Mouse (Mus musculus) forebrain, embryonic 10.5 days (tissue): ENCODE measurements around the gene Ctnnd2. TPM values are rescaled to one million over a fixed set of nuclear protein-coding genes. Genes with fewer than 3 reads are reported as not detected.
"Not testable (repeated sequence)": the region's sequence is repeated elsewhere in the genome, so short reads cannot be mapped to it uniquely, and the experiment has no call there.

Source experiments
- DNase-seq: peaks from one replicate; pipeline ENCODE4 v3.0.0-alpha.2; 2017; ENCODE audit warnings: low spot score; ENCODE audit errors: extremely low spot score
- H3K27ac ChIP-seq: fragments of 300-500 bp; sonication (generic); 2 replicates; pipeline ENCODE4 v1.5.1; 2016; ENCODE audit warnings: mild to moderate bottlenecking
- H3K27me3 ChIP-seq: fragments of 300-500 bp; sonication (generic); 2 replicates; pipeline ENCODE4 v1.6.1; 2016; ENCODE audit warnings: mild to moderate bottlenecking; ENCODE audit not compliant: poor library complexity, severe bottlenecking
- H3K36me3 ChIP-seq: fragments of 300-500 bp; sonication (generic); replicated peaks from 2 replicates; pipeline ENCODE4 v1.6.1; 2016; ENCODE audit warnings: mild to moderate bottlenecking, moderate library complexity
- H3K4me1 ChIP-seq: fragments of 300-500 bp; sonication (generic); 2 replicates; pipeline ENCODE4 v1.6.1; 2016
- H3K4me3 ChIP-seq: fragments of 300-500 bp; sonication (generic); 2 replicates; pipeline ENCODE4 v1.5.1; 2016; ENCODE audit warnings: mild to moderate bottlenecking, moderate library complexity
- H3K9me3 ChIP-seq: fragments of 300-500 bp; sonication (generic); 2 replicates; pipeline ENCODE4 v1.6.1; 2016; ENCODE audit warnings: mild to moderate bottlenecking, moderate library complexity
- WGBS: fragments of 180-500 bp; shearing (Covaris S2); methylation state at CpG from one replicate; pipeline ENCODE4 v1.1.7; 2016; 5-methylcytosine and 5-hydroxymethylcytosine counted together
- polyA plus RNA-seq: library from polyadenylated mRNA; unstranded; fragments of >200 nt; fragmentation: Nextera tagmentation; extraction: Ambion mirVana; gene quantifications from 2 replicates; pipeline ENCODE4 v1.2.1, GENCODE M21; 2016

Ctnnd2 gene
- 23.4 and 25.3 TPM in 2 replicates for polyA plus RNA-seq

GRCm38 (mm10) chr15:30172391-30173281 lies at the start of gene Ctnnd2:
Gene Ctnnd2 (plus strand): TSS chr15:30172593.
- H3K27ac ChIP-seq, result peak within 1 kb of the TSS; percentile 87
- no peaks in the 10 kb centered on the region for H3K36me3 ChIP-seq
- peaks cover 24% of the 10 kb centered on the region for H3K4me1 ChIP-seq
- H3K27me3 ChIP-seq, result peaks cover 45% of the 10 kb centered on the region
- peak within 1 kb of the TSS; percentile 81 for H3K4me3 ChIP-seq
- peak; percentile 79 for DNase-seq
- 7% methylated on average over 136 of the region's 136 CpGs for WGBS
- no peaks in the 10 kb centered on the region for H3K9me3 ChIP-seq

- no peaks in the 10 kb centered on the region for H3K36me3 ChIP-seq
- no peak for DNase-seq
- H3K4me3 ChIP-seq, result no peak overlapping the region
- no peaks in the 10 kb centered on the region for H3K27me3 ChIP-seq
- no peak overlapping the region for H3K27ac ChIP-seq
- WGBS, result 88% methylated on average over 6 of the region's 6 CpGs
- no peaks in the 10 kb centered on the region for H3K9me3 ChIP-seq
- no peaks in the 10 kb centered on the region for H3K4me1 ChIP-seq
Observed at GRCm38 (mm10) chr15:30130705-30131104, 41.7 kb upstream of the Ctnnd2 start.

GRCm38 (mm10) chr15:30139626-30140025 lies 32.8 kb upstream of the Ctnnd2 start:
- not testable (repeated sequence) for H3K27ac ChIP-seq, H3K4me1 ChIP-seq, DNase-seq, H3K27me3 ChIP-seq, H3K9me3 ChIP-seq, H3K36me3 ChIP-seq, H3K4me3 ChIP-seq
- WGBS, result 24% methylated on average over 1 of the region's 1 CpGs

- Histone ChIP-seq H3K9me3 (no peaks in the 10 kb centered on the region), H3K27ac (no peak overlapping the region), H3K36me3 (no peaks in the 10 kb centered on the region), H3K27me3 (no peaks in the 10 kb centered on the region), H3K4me1 (no peaks in the 10 kb centered on the region), H3K4me3 (no peak overlapping the region)
- DNase-seq, result no peak
- WGBS, result 83% methylated on average over 2 of the region's 2 CpGs
Observed at GRCm38 (mm10) chr15:30145413-30145812, 27.0 kb upstream of the Ctnnd2 start.

- Histone ChIP-seq H3K36me3 (no peaks in the 10 kb centered on the region), H3K4me1 (no peaks in the 10 kb centered on the region), H3K9me3 (no peaks in the 10 kb centered on the region), H3K27me3 (no peaks in the 10 kb centered on the region), H3K27ac (no peak overlapping the region), H3K4me3 (no peak overlapping the region)
- WGBS, result 54% methylated on average over 2 of the region's 2 CpGs
- no peak for DNase-seq
Observed at GRCm38 (mm10) chr15:30152176-30152575, 20.2 kb upstream of the Ctnnd2 start.

- 87% methylated on average over 1 of the region's 1 CpGs for WGBS
- H3K9me3 ChIP-seq, result no peaks in the 10 kb centered on the region
- no peak overlapping the region for H3K27ac ChIP-seq
- H3K36me3 ChIP-seq, result no peaks in the 10 kb centered on the region
- no peak for DNase-seq
- H3K4me1 ChIP-seq, result no peaks in the 10 kb centered on the region
- H3K27me3 ChIP-seq, result no peaks in the 10 kb centered on the region
- H3K4me3 ChIP-seq, result no peak overlapping the region
Observed at GRCm38 (mm10) chr15:30157975-30158374, 14.4 kb upstream of the Ctnnd2 start.

- WGBS, result 80% methylated on average over 8 of the region's 8 CpGs
Observed at GRCm38 (mm10) chr15:30170031-30170430, 2.4 kb upstream of the Ctnnd2 start.

GRCm38 (mm10) chr15:30171493-30172195 lies 749 bp upstream of the Ctnnd2 start:
- peaks cover 24% of the 10 kb centered on the region for H3K4me1 ChIP-seq
- peak overlapping the region; percentile 81 for H3K4me3 ChIP-seq
- no peak for DNase-seq
- H3K36me3 ChIP-seq, result no peaks in the 10 kb centered on the region
- peaks cover 45% of the 10 kb centered on the region for H3K27me3 ChIP-seq
- 19% methylated on average over 11 of the region's 11 CpGs for WGBS
- peak overlapping the region; percentile 87 for H3K27ac ChIP-seq
- no peaks in the 10 kb centered on the region for H3K9me3 ChIP-seq

More at GRCm38 (mm10) chr15:30170031-30170430, 2.4 kb upstream of the Ctnnd2 start:
- H3K36me3 ChIP-seq, result no peaks in the 10 kb centered on the region
- H3K27ac ChIP-seq, result no peak overlapping the region
- no peak for DNase-seq
- no peaks in the 10 kb centered on the region for H3K9me3 ChIP-seq
- no peak overlapping the region for H3K4me3 ChIP-seq
- peaks cover 38% of the 10 kb centered on the region for H3K27me3 ChIP-seq
- peaks cover 24% of the 10 kb centered on the region for H3K4me1 ChIP-seq

GRCm38 (mm10) chr15:30173370-30173941 lies 1.1 kb downstream of the Ctnnd2 start:
- Histone ChIP-seq H3K27me3 (peaks cover 45% of the 10 kb centered on the region), H3K36me3 (no peaks in the 10 kb centered on the region), H3K4me1 (peaks cover 24% of the 10 kb centered on the region), H3K9me3 (no peaks in the 10 kb centered on the region), H3K4me3 (peak overlapping the region; percentile 81), H3K27ac (peak overlapping the region; percentile 87)
- peak; percentile 26 for DNase-seq
- WGBS, result under 1% methylated on average over 29 of the region's 29 CpGs

GRCm38 (mm10) chr15:30174321-30174720 lies 1.9 kb downstream of the Ctnnd2 start:
- 55% methylated on average over 7 of the region's 7 CpGs for WGBS
- peaks cover 24% of the 10 kb centered on the region for H3K4me1 ChIP-seq
- H3K36me3 ChIP-seq, result no peaks in the 10 kb centered on the region
- H3K4me3 ChIP-seq, result peak overlapping the region; percentile 81
- no peaks in the 10 kb centered on the region for H3K9me3 ChIP-seq
- H3K27ac ChIP-seq, result no peak overlapping the region
- no peak for DNase-seq
- H3K27me3 ChIP-seq, result peaks cover 45% of the 10 kb centered on the region

GRCm38 (mm10) chr15:30184020-30184419 lies 11.6 kb downstream of the Ctnnd2 start:
- DNase-seq, result no peak
- whole genome bisulfite sequencing, result 89% methylated on average over 7 of the region's 7 CpGs
- Histone ChIP-seq H3K4me1 (no peaks in the 10 kb centered on the region), H3K9me3 (0 out of 2 replicates have a peak, but pooled peaks cover 3% of the 10 kb centered on the region), H3K36me3 (no peaks in the 10 kb centered on the region), H3K4me3 (no peak overlapping the region), H3K27ac (no peak overlapping the region), H3K27me3 (no peaks in the 10 kb centered on the region)

GRCm38 (mm10) chr15:30190872-30191271 lies 18.5 kb downstream of the Ctnnd2 start:
- H3K9me3 ChIP-seq, result 0 out of 2 replicates have a peak, but pooled peaks cover 3% of the 10 kb centered on the region
- H3K4me3 ChIP-seq, result no peak overlapping the region
- H3K27ac ChIP-seq, result no peak overlapping the region
- no peaks in the 10 kb centered on the region for H3K36me3 ChIP-seq
- H3K27me3 ChIP-seq, result no peaks in the 10 kb centered on the region
- H3K4me1 ChIP-seq, result no peaks in the 10 kb centered on the region
- DNase-seq, result no peak
